Mouse (Mus musculus) liver, embryonic 11.5 days (tissue): ENCODE data around the gene Glyctk. TPM values are rescaled to one million over a fixed set of nuclear protein-coding genes. Genes with fewer than 3 reads are reported as not detected.
A peak's percentile ranks its signal among the peaks of the same experiment; 100 is the strongest.

Experiments used
- ATAC-seq: fragments of 200-750 bp; cut with Nextera tagmentation; replicated peaks from 2 replicates; pipeline ENCODE4 v1.8.0; 2017; ENCODE audit warnings: moderate number of reproducible peaks, mild to moderate bottlenecking, moderate TSS enrichment, moderate library complexity; ENCODE audit not compliant: low FRiP score
- DNase-seq: peaks from one replicate; pipeline ENCODE4 v3.0.0-alpha.2; 2017; ENCODE audit warnings: low spot score
- H3K27ac ChIP-seq: fragments of 300-500 bp; sonication (generic); 2 replicates; pipeline ENCODE4 v1.5.1; 2014; ENCODE audit warnings: mild to moderate bottlenecking, low read depth, low read length, control low read depth
- H3K27me3 ChIP-seq: fragments of 300-500 bp; sonication (generic); replicated peaks from 2 replicates; pipeline ENCODE4 v1.6.1; 2014; ENCODE audit warnings: low read length, mixed read lengths; ENCODE audit not compliant: control insufficient read depth, insufficient read depth
- H3K36me3 ChIP-seq: fragments of 300-500 bp; sonication (generic); 2 replicates; pipeline ENCODE4 v1.6.1; 2014; ENCODE audit warnings: mild to moderate bottlenecking, low read length, moderate library complexity, mixed read lengths; ENCODE audit not compliant: control insufficient read depth, insufficient read depth
- H3K4me1 ChIP-seq: fragments of 300-500 bp; sonication (generic); replicated peaks from 2 replicates; pipeline ENCODE4 v1.6.1; 2014; ENCODE audit warnings: low read length, mixed read lengths; ENCODE audit not compliant: control insufficient read depth, insufficient read depth
- H3K4me2 ChIP-seq: fragments of 300-500 bp; sonication (generic); 2 replicates; pipeline ENCODE4 v1.6.1; 2014; ENCODE audit warnings: mild to moderate bottlenecking, control low read depth, moderate library complexity
- H3K4me3 ChIP-seq: fragments of 300-500 bp; sonication (generic); 2 replicates; pipeline ENCODE4 v1.5.1; 2014; ENCODE audit warnings: low read depth, low read length, control low read depth
- H3K9ac ChIP-seq: fragments of 300-500 bp; sonication (generic); 2 replicates; pipeline ENCODE4 v1.6.1; 2014; ENCODE audit warnings: low read depth, low read length, control low read depth
- H3K9me3 ChIP-seq: fragments of 300-500 bp; sonication (generic); 2 replicates; pipeline ENCODE4 v1.6.1; 2016; ENCODE audit warnings: low read length, inconsistent platforms, mixed read lengths; ENCODE audit not compliant: control insufficient read depth
- WGBS: fragments of 180-500 bp; shearing (Covaris S2); extraction: QIAGEN DNeasy Blood & Tissue Kit; methylation state at CpG from one replicate; pipeline ENCODE4 v1.1.7; 2014; 5-methylcytosine and 5-hydroxymethylcytosine counted together
- polyA plus RNA-seq: library from polyadenylated mRNA; unstranded; fragments of >200 nt; fragmentation: Nextera tagmentation; extraction: Ambion mirVana; gene quantifications from 2 replicates; pipeline ENCODE4 v1.2.1, GENCODE M21; 2014

Glyctk gene
- polyA plus RNA-seq, 1 experiment from 2014 or later, result 12.4 TPM

DNA sequence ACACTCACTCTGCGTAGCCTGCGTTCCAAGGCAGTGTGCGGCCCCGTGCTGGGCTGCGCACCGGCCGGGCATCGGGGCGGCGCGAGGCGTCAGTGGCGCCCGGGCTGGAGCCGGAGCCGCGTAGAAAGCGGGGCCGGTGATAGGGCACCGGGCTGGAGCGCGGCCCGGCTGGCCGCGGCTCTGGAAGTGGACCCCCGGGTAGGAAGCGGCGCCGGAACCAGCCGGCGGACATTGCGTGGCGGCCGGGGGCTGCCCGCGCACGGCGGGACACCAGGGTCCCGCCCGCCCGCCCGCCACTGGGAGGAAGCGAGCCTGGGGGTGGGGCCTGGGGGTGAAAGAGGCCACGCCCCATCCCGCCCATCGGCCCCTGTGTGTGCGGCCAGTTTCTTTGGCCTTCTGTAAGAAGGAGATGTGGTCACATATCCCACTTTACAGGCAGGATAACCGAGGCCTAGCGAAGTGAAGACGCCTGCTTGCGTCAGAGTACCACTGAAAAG, 41.1 kb upstream of the Glyctk start:
- peak overlapping the region; percentile 69 for H3K4me2 ChIP-seq
- H3K27ac ChIP-seq, result peak overlapping the region; percentile 47; the same call in 1 of the 2 replicates
- H3K9ac ChIP-seq, result peak overlapping the region; percentile 75
- peak; percentile 84 for DNase-seq
- H3K9me3 ChIP-seq, result no peaks in the 10 kb centered on the region
- H3K4me1 ChIP-seq, result peaks cover 23% of the 10 kb centered on the region
- H3K27me3 ChIP-seq, result no peaks in the 10 kb centered on the region
- ATAC-seq, result peak; percentile 74
- H3K4me3 ChIP-seq, result peak overlapping the region; percentile 75
- no peaks in the 10 kb centered on the region for H3K36me3 ChIP-seq
- 0% methylated on average over 49 of the region's 51 CpGs for WGBS

DNA sequence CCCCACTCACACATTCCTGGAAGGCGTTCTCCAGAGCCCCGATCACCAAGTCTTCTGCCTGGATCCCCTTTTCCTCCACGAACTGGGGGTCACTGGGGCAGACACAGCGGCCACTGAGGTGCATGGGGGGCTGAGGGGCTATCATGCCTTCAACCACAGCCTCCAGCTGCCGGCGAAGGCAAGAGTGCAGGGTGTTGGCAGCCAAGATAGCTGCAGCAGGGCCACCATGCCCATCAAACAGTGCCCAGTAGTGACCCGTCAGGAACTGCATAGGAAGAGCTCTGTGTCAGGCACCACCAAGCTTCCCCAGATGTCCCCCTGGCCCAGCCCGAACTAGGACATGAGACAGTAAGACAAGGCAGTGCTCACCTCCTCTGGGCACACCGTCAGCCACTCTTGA, 39.8 kb upstream of the Glyctk start:
- Histone ChIP-seq H3K9me3 (no peaks in the 10 kb centered on the region), H3K4me1 (peaks cover 15% of the 10 kb centered on the region; the same call in 1 of the 2 replicates), H3K9ac (no peak overlapping the region), H3K27me3 (no peaks in the 10 kb centered on the region), H3K4me3 (0 out of 2 replicates have a peak overlapping the region, but pooled peaks have one; percentile 12), H3K4me2 (peak overlapping the region; percentile 69; the same call in 1 of the 2 replicates), H3K36me3 (0 out of 2 replicates have a peak, but pooled peaks cover 3% of the 10 kb centered on the region), H3K27ac (no peak overlapping the region)
- 85% methylated on average over 9 of the region's 9 CpGs for WGBS
- DNase-seq (no peak), ATAC-seq (no peak)

- 0 out of 2 replicates have a peak, but pooled peaks cover 6% of the 10 kb centered on the region for H3K36me3 ChIP-seq
- no peaks in the 10 kb centered on the region for H3K27me3 ChIP-seq
- no peaks in the 10 kb centered on the region for H3K9me3 ChIP-seq
- no peak overlapping the region for H3K4me3 ChIP-seq
- DNase-seq (no peak), ATAC-seq (no peak)
- peaks cover 13% of the 10 kb centered on the region; the same call in 1 of the 2 replicates for H3K4me1 ChIP-seq
- H3K4me2 ChIP-seq, result no peak overlapping the region
- no peak overlapping the region for H3K27ac ChIP-seq
- WGBS, result 85% methylated on average over 3 of the region's 3 CpGs
- H3K9ac ChIP-seq, result no peak overlapping the region
These were observed 39.3 kb upstream of the Glyctk start for GRCm38 (mm10) chr9:106197081-106197713.

DNA sequence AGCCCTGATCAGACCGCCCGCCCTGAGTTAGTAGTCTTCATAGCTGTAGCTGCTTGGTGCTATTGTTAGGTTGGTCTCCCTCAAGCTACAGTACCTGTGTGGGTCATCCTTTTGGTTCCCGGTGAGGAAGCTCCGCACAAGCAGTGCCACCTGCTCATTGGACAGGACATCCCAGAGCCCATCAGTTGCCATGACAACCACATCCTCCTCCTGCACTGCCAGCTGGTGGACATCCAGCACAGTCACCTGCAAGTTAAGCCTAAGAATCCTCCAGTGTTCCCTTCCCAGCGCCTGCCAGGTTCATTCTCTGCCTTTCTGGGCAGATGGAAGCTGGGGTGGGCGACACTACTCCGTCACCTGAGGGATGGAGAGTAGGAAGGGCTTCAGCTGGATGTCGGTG, 37.8 kb upstream of the Glyctk start:
- no peak for DNase-seq
- Histone ChIP-seq H3K9ac (no peak overlapping the region), H3K4me2 (no peak overlapping the region), H3K36me3 (peaks cover 15% of the 10 kb centered on the region), H3K9me3 (no peaks in the 10 kb centered on the region), H3K27ac (no peak overlapping the region), H3K4me3 (no peak overlapping the region), H3K27me3 (no peaks in the 10 kb centered on the region), H3K4me1 (peaks cover 11% of the 10 kb centered on the region; the same call in 1 of the 2 replicates)
- no peak for ATAC-seq
- WGBS, result 92% methylated on average over 8 of the region's 8 CpGs

- Histone ChIP-seq H3K4me3 (no peak overlapping the region), H3K27me3 (no peaks in the 10 kb centered on the region), H3K9ac (no peak overlapping the region), H3K9me3 (no peaks in the 10 kb centered on the region), H3K4me2 (no peak overlapping the region), H3K4me1 (peaks cover 3% of the 10 kb centered on the region; the same call in 1 of the 2 replicates), H3K27ac (no peak overlapping the region), H3K36me3 (peaks cover 30% of the 10 kb centered on the region)
- DNase-seq (no peak), ATAC-seq (no peak)
- 88% methylated on average over 8 of the region's 8 CpGs for WGBS
These were observed 36.2 kb upstream of the Glyctk start for GRCm38 (mm10) chr9:106193930-106194807.

DNA sequence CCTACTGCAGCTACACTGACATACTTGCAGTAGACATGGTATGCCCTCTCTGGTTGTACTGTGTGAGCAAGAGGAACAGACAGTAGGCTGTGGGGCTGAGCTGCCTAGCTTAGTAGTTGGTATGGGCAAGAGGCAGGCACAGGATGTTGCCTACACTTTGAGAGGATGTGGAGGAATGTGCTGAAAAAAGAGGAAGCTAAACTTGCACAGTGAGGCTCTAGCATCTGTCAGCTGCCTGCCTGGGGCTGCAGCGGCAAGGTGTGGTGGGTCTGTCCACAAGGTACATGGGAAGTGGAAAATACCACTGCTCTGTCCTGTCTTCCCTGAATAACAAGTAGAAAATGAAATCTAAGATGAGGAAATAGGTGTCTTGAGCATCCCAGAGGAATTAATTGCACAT, 35.1 kb upstream of the Glyctk start:
- Histone ChIP-seq H3K4me3 (no peak overlapping the region), H3K9ac (no peak overlapping the region), H3K36me3 (peaks cover 41% of the 10 kb centered on the region), H3K27ac (no peak overlapping the region), H3K4me2 (no peak overlapping the region), H3K4me1 (0 out of 2 replicates have a peak, but pooled peaks cover 3% of the 10 kb centered on the region), H3K27me3 (no peaks in the 10 kb centered on the region), H3K9me3 (no peaks in the 10 kb centered on the region)
- WGBS, result 48% methylated on average over 1 of the region's 1 CpGs
- DNase-seq, result no peak
- ATAC-seq, result no peak

DNA sequence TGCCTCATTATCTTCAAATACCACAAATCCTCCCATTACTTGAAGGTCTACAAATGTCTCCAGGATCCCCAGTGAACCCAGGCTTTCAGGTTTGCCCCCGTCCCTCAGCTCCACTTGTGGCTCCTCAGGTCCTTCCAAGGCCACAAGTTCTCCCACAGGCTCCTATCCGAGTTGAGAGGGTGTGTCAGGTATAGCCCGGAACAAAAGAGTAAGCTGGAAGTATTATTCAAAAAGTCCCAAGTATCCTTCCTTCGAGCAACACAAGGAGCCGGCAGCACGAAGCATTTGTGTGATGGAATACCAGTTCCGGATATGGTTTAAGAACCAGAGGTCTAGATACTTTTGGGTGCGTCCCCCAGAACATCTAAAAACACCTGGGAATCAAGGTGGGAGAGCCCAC, 34.1 kb upstream of the Glyctk start:
- H3K9me3 ChIP-seq, result no peaks in the 10 kb centered on the region
- H3K4me3 ChIP-seq, result no peak overlapping the region
- WGBS, result 93% methylated on average over 8 of the region's 8 CpGs
- H3K27ac ChIP-seq, result no peak overlapping the region
- no peak for ATAC-seq
- H3K36me3 ChIP-seq, result peaks cover 47% of the 10 kb centered on the region
- H3K4me1 ChIP-seq, result no peaks in the 10 kb centered on the region
- no peak overlapping the region for H3K9ac ChIP-seq
- H3K27me3 ChIP-seq, result no peaks in the 10 kb centered on the region
- no peak overlapping the region for H3K4me2 ChIP-seq
- DNase-seq, result no peak

DNA sequence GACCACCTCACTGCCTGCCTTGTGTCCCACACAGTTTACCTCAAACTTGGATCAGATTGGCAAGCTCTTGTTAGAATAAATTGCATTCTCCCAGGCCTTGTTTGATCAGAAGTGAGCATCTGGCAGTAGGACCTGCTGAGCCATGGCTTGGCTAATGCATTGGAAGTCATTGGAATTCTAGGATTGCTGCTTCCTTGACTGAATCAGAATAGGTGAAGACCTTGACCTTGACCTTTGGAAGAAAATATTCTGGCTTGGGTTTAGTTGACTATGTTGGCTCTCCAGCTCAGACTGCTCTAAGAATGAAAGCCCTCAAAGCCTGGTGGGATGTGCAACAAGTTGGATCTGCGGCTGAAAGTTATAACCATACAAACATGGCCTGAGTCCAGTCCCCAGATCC, 33.4 kb upstream of the Glyctk start:
- WGBS, result 89% methylated on average over 1 of the region's 1 CpGs
- peaks cover 54% of the 10 kb centered on the region for H3K36me3 ChIP-seq
- no peaks in the 10 kb centered on the region for H3K27me3 ChIP-seq
- no peaks in the 10 kb centered on the region for H3K9me3 ChIP-seq
- H3K4me2 ChIP-seq, result no peak overlapping the region
- no peak for ATAC-seq
- H3K9ac ChIP-seq, result no peak overlapping the region
- no peak for DNase-seq
- H3K4me1 ChIP-seq, result no peaks in the 10 kb centered on the region
- H3K4me3 ChIP-seq, result no peak overlapping the region
- H3K27ac ChIP-seq, result no peak overlapping the region
